Mouse (Mus musculus): ENCODE results near the gene Grcc10.
A peak's percentile ranks its signal among the peaks of the same experiment; 100 is the strongest.

The Grcc10 gene

GRCm38 (mm10) chr6:124740888-124741761, at the start of gene Grcc10:
Gene Grcc10 (minus strand): TSS chr6:124741374.
- DNase-seq: peak; percentile 91

GRCm38 (mm10) chr6:124790121-124790520, 48.9 kb upstream of the Grcc10 start:
- DNase-seq: no peak

- no peak for DNase-seq
Observed at GRCm38 (mm10) chr6:124789519-124789918, 48.3 kb upstream of the Grcc10 start.

- no peak for DNase-seq
Observed at GRCm38 (mm10) chr6:124787722-124788121, 46.5 kb upstream of the Grcc10 start.

- DNase-seq: peak; percentile 61
Observed at GRCm38 (mm10) chr6:124786756-124787420, 45.7 kb upstream of the Grcc10 start.

GRCm38 (mm10) chr6:124782436-124782835, 41.3 kb upstream of the Grcc10 start:
- DNase-seq: no peak

- no peak for DNase-seq
Observed at GRCm38 (mm10) chr6:124780917-124781316, 39.7 kb upstream of the Grcc10 start.

- no peak for DNase-seq
Observed at GRCm38 (mm10) chr6:124779984-124780416, 38.8 kb upstream of the Grcc10 start.

GRCm38 (mm10) chr6:124779222-124779983, 38.2 kb upstream of the Grcc10 start, which contains the start of gene Lrrc23:
Gene Lrrc23 (minus strand): TSS chr6:124779727.
- DNase-seq: no peak

- no peak for DNase-seq
Observed at GRCm38 (mm10) chr6:124770511-124770910, 29.3 kb upstream of the Grcc10 start.

GRCm38 (mm10) chr6:124770013-124770412, 28.8 kb upstream of the Grcc10 start:
- no peak for DNase-seq

- DNase-seq: peak; percentile 87
Observed at GRCm38 (mm10) chr6:124769101-124769765, 28.1 kb upstream of the Grcc10 start, which contains the start of gene Eno2. Gene Eno2 (minus strand): TSS chr6:124769673.

GRCm38 (mm10) chr6:124768704-124769044, 27.5 kb upstream of the Grcc10 start:
- no peak for DNase-seq

GRCm38 (mm10) chr6:124767920-124768703, 26.9 kb upstream of the Grcc10 start:
- DNase-seq: no peak

GRCm38 (mm10) chr6:124767536-124767919, 26.4 kb upstream of the Grcc10 start:
- no peak for DNase-seq

GRCm38 (mm10) chr6:124765951-124766350, 24.8 kb upstream of the Grcc10 start:
- DNase-seq: no peak

GRCm38 (mm10) chr6:124759259-124759658, 18.1 kb upstream of the Grcc10 start:
- DNase-seq: peak; percentile 85

GRCm38 (mm10) chr6:124758849-124759232, 17.7 kb upstream of the Grcc10 start:
- no peak for DNase-seq

GRCm38 (mm10) chr6:124757909-124758848, 17.0 kb upstream of the Grcc10 start:
- DNase-seq: peak; percentile 74

- no peak for DNase-seq
Observed at GRCm38 (mm10) chr6:124757351-124757880, 16.2 kb upstream of the Grcc10 start.
